Mouse (Mus musculus) forebrain, embryonic 14.5 days (tissue): ENCODE data around the gene Ddb1. TPM values are rescaled to one million over a fixed set of nuclear protein-coding genes. Genes with fewer than 3 reads are reported as not detected.
"Not testable (repeated sequence)": the region's sequence is repeated elsewhere in the genome, so short reads cannot be mapped to it uniquely, and the experiment has no call there.

Source experiments
- ATAC-seq: fragments of 200-750 bp; cut with Nextera tagmentation; 2 replicates; pipeline ENCODE4 v1.8.0; 2017; ENCODE audit warnings: mild to moderate bottlenecking, moderate library complexity
- DNase-seq: peaks from one replicate; pipeline ENCODE4 v3.0.0-alpha.2; 2015; ENCODE audit warnings: low spot score
- H3K27ac ChIP-seq: fragments of 300-500 bp; sonication (generic); 2 replicates; pipeline ENCODE4 v1.5.1; 2014; ENCODE audit warnings: low read depth, mild to moderate bottlenecking, control low read depth, low read length, moderate library complexity
- H3K27me3 ChIP-seq: fragments of 300-500 bp; sonication (generic); replicated peaks from 2 replicates; pipeline ENCODE4 v1.6.1; 2014; ENCODE audit warnings: low read length, control low read depth, mixed read lengths; ENCODE audit not compliant: control insufficient read depth, insufficient read depth
- H3K36me3 ChIP-seq: fragments of 300-500 bp; sonication (generic); 2 replicates; pipeline ENCODE4 v1.6.1; 2014; ENCODE audit warnings: low read length, control low read depth; ENCODE audit not compliant: control insufficient read depth, insufficient read depth
- H3K4me1 ChIP-seq: fragments of 300-500 bp; sonication (generic); 2 replicates; pipeline ENCODE4 v1.6.1; 2014; ENCODE audit warnings: antibody characterized with exemption, low read length, control low read depth; ENCODE audit not compliant: control insufficient read depth, insufficient read depth
- H3K4me2 ChIP-seq: fragments of 300-500 bp; sonication (generic); 2 replicates; pipeline ENCODE4 v1.6.1; 2014; ENCODE audit warnings: mild to moderate bottlenecking, control low read depth, low read length
- H3K4me3 ChIP-seq: fragments of 300-500 bp; sonication (generic); 2 replicates; pipeline ENCODE4 v1.5.1; 2014; ENCODE audit warnings: low read depth, low read length, control low read depth
- H3K9ac ChIP-seq: fragments of 300-500 bp; sonication (generic); 2 replicates; pipeline ENCODE4 v1.6.1; 2014; ENCODE audit warnings: mild to moderate bottlenecking, low read length, control low read depth, moderate library complexity
- H3K9me3 ChIP-seq: fragments of 300-500 bp; sonication (generic); replicated peaks from 2 replicates; pipeline ENCODE4 v1.6.1; 2016; ENCODE audit warnings: low read length, control low read depth, mixed read lengths; ENCODE audit not compliant: control insufficient read depth
- WGBS: fragments of 180-500 bp; shearing (Covaris S2); extraction: QIAGEN DNeasy Blood & Tissue Kit; methylation state at CpG from one replicate; pipeline ENCODE4 v1.1.7; 2014; 5-methylcytosine and 5-hydroxymethylcytosine counted together
- polyA plus RNA-seq: library from polyadenylated mRNA; unstranded; fragments of >200 nt; fragmentation: Nextera tagmentation; extraction: Ambion mirVana; gene quantifications from 2 replicates; pipeline ENCODE4 v1.2.1, GENCODE M21; 2014

Gene Ddb1
- polyA plus RNA-seq, result 283 and 296 TPM in 2 replicates

- H3K4me3 ChIP-seq, result peak within 1 kb of the TSS; percentile 95
- H3K27ac ChIP-seq, result peak within 1 kb of the TSS; percentile 87
- peak within 1 kb of the TSS; percentile 78 for H3K4me2 ChIP-seq
- H3K9me3 ChIP-seq, result no peaks in the 10 kb centered on the region
- no peaks in the 10 kb centered on the region for H3K27me3 ChIP-seq
- H3K9ac ChIP-seq, result peak within 1 kb of the TSS; percentile 94
- ATAC-seq (peak; percentile 96), DNase-seq (peak; percentile 99)
- peaks cover 19% of the 10 kb centered on the region for H3K4me1 ChIP-seq
- whole genome bisulfite sequencing, result under 1% methylated on average over 49 of the region's 49 CpGs
- peaks cover 31% of the 10 kb centered on the region for H3K36me3 ChIP-seq
Measured at GRCm38 (mm10) chr19:10605293-10605900, at the start of gene Ddb1, which contains the start of gene Tkfc. TSS of gene Ddb1 (plus strand) at chr19:10605327. TSS of gene Tkfc (minus strand) at chr19:10605654.

DNA sequence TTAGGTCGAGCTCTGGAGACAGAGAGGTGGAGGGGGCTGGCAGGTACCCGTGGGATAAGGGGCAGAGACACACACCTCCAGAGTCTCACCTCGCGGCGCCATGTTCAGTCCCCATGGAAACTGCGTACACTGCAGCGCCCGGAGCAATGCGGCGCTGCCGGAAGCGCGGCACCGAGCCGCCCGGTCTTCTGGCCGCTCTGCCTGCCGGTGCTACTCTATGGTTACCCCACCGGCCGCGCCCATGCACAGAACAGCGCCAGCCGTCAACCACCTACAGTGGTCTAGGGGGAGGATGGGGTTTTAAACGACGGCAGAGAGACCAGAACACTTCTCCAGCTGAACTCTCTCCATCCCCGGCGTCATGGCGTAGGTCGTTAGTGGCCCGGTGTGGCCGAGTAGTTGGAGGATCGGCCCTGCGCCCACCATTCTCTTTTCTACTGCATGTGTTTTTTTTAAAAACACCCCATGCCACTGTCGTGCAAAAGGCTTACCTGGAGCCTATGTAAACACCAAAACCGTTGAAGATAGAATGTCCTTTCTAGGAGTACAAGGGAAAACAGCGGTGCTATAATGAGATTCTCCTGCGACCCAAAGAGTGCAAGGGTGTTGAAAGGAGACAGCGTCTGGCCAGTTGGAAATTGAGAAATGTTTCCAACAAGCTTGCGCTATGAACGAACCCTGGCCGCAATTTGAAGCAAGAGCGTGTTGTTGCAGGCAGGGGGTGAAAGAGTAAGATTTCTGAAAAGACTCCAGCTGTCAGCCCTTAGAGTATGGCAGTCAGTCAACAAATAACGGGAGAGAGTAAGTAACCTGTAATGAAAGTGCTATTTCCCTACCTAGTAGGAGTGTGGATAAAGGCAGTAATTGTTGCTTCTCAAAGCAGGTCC, 49.3 kb upstream of the Ddb1 start, which contains the start of gene Tmem216:
Gene Tmem216, minus strand, starts transcription at position 615 of the 887 bp plus-strand sequence.
- peak; percentile 99 for ATAC-seq
- Histone ChIP-seq H3K9ac (peak within 1 kb of the TSS; percentile 80), H3K4me2 (peak within 1 kb of the TSS; percentile 82), H3K36me3 (peaks cover 18% of the 10 kb centered on the region), H3K9me3 (no peaks in the 10 kb centered on the region), H3K4me3 (peak within 1 kb of the TSS; percentile 58), H3K27ac (peak within 1 kb of the TSS; percentile 76; the same call in 1 of the 2 replicates), H3K27me3 (no peaks in the 10 kb centered on the region), H3K4me1 (peaks cover 9% of the 10 kb centered on the region)
- peak; percentile 91 for DNase-seq
- WGBS, result under 1% methylated on average over 43 of the region's 43 CpGs

DNA sequence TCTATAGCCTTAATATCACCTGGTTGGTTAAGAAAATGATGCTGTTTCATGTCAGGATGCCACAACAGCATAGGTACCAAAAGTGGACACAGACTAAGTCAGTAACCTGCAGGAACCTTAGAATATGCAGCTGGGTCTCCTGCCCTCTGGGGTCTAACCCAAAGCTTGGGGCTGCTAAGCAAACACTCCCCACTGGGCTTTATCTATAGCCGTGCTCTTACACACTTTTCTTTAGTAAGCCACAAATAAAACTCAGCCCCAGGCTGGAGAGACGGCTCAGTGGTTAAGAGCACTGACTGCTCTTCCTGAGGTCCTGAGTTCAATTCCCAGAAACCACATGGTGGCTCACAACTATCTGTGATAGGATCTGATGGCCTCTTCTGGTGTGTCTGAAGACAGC, 48.1 kb upstream of the Ddb1 start:
- ATAC-seq, result no peak
- WGBS, result 60% methylated on average over 2 of the region's 2 CpGs
- peaks cover 9% of the 10 kb centered on the region for H3K4me1 ChIP-seq
- DNase-seq, result no peak
- H3K27ac ChIP-seq, result no peak overlapping the region
- no peaks in the 10 kb centered on the region for H3K9me3 ChIP-seq
- H3K4me2 ChIP-seq, result no peak overlapping the region
- no peak overlapping the region for H3K9ac ChIP-seq
- H3K4me3 ChIP-seq, result no peak overlapping the region
- H3K36me3 ChIP-seq, result peaks cover 7% of the 10 kb centered on the region
- H3K27me3 ChIP-seq, result no peaks in the 10 kb centered on the region

GRCm38 (mm10) chr19:10557430-10557829, 47.7 kb upstream of the Ddb1 start:
- no peak overlapping the region for H3K4me2 ChIP-seq
- peaks cover 9% of the 10 kb centered on the region for H3K4me1 ChIP-seq
- WGBS, result 47% methylated on average over 2 of the region's 2 CpGs
- no peaks in the 10 kb centered on the region for H3K27me3 ChIP-seq
- ATAC-seq (no peak), DNase-seq (no peak)
- no peaks in the 10 kb centered on the region for H3K9me3 ChIP-seq
- no peak overlapping the region for H3K27ac ChIP-seq
- no peak overlapping the region for H3K4me3 ChIP-seq
- H3K36me3 ChIP-seq, result peaks cover 3% of the 10 kb centered on the region; the same call in 1 of the 2 replicates
- H3K9ac ChIP-seq, result no peak overlapping the region

DNA sequence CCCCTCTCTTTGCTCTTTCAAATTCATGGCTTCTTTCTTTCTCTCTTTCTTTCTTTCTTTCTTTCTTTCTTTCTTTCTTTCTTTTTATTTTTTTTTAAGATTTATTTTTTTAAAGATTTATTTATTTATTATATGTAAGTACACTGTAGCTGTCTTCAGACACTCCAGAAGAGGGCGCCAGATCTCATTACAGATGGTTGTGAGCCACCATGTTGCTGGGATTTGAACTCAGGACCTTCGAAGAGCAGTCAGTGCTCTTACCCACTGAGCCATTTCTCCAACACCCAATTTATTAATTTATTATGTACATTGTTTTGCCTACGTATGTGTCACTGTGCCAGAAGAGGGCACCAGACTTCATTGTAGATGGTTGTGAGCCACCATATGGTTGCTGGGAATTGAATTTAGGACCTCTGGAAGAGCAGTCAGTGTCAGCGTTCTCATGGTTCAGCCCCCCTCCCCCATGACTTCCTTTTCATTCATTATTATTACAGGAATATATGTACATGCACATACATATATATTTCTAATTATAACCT, 47.2 kb upstream of the Ddb1 start:
- not testable (repeated sequence) for H3K4me2 ChIP-seq, DNase-seq, H3K27ac ChIP-seq, H3K4me1 ChIP-seq, H3K4me3 ChIP-seq, H3K9me3 ChIP-seq, H3K27me3 ChIP-seq, H3K9ac ChIP-seq, H3K36me3 ChIP-seq, ATAC-seq
- 76% methylated on average over 4 of the region's 4 CpGs for WGBS

GRCm38 (mm10) chr19:10560108-10560507, 45.0 kb upstream of the Ddb1 start:
- 33% methylated on average over 5 of the region's 5 CpGs for WGBS
- H3K36me3 ChIP-seq, result no peaks in the 10 kb centered on the region
- DNase-seq, result peak; percentile 42
- H3K4me1 ChIP-seq, result peaks cover 4% of the 10 kb centered on the region; the same call in 1 of the 2 replicates
- H3K9ac ChIP-seq, result no peak overlapping the region
- H3K27me3 ChIP-seq, result no peaks in the 10 kb centered on the region
- H3K27ac ChIP-seq, result no peak overlapping the region
- no peak for ATAC-seq
- H3K4me2 ChIP-seq, result no peak overlapping the region
- no peaks in the 10 kb centered on the region for H3K9me3 ChIP-seq
- H3K4me3 ChIP-seq, result no peak overlapping the region

GRCm38 (mm10) chr19:10561558-10562314, 43.4 kb upstream of the Ddb1 start:
- DNase-seq (no peak), ATAC-seq (no peak)
- no peak overlapping the region for H3K4me3 ChIP-seq
- no peak overlapping the region for H3K9ac ChIP-seq
- H3K4me1 ChIP-seq, result no peaks in the 10 kb centered on the region
- WGBS, result 69% methylated on average over 6 of the region's 6 CpGs
- H3K9me3 ChIP-seq, result no peaks in the 10 kb centered on the region
- no peak overlapping the region for H3K4me2 ChIP-seq
- no peaks in the 10 kb centered on the region for H3K36me3 ChIP-seq
- H3K27me3 ChIP-seq, result no peaks in the 10 kb centered on the region
- H3K27ac ChIP-seq, result no peak overlapping the region

- Histone ChIP-seq H3K4me3 (no peak overlapping the region), H3K4me1 (no peaks in the 10 kb centered on the region), H3K9me3 (no peaks in the 10 kb centered on the region), H3K36me3 (no peaks in the 10 kb centered on the region), H3K27me3 (no peaks in the 10 kb centered on the region), H3K4me2 (no peak overlapping the region), H3K9ac (no peak overlapping the region), H3K27ac (no peak overlapping the region)
- ATAC-seq (no peak), DNase-seq (no peak)
- 62% methylated on average over 5 of the region's 5 CpGs for WGBS
Measured at GRCm38 (mm10) chr19:10562351-10562750, 42.8 kb upstream of the Ddb1 start.
